In the genomic region with DNA sequence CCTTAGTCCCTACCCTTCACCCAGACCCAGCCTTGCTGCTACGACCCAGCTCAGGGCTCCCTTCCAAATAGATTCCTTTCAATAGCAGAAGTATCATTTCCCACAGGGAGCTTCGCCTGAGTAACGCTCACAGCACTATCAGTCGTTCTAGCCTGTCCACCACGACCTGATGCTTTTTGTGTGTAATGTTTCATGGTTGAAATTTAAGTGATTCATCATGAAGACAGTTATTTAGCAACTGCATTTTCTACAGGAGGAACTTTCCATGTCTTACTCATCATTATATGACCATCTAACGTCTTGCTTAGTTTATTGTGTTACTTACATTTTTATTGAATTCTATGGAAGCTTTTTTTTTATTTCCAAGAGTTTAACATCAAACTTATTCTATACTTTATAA, we compare ENCODE assay signal across 25 mouse cellular contexts.
"Had no signal": no experiment of that assay in that cellular context is flagged by ENCODE, and none has a peak within 500 bp of the region (broad histone marks: within the 10 kb centered on the region; RNA-seq: fewer than 3 reads in every experiment).

No protein-coding gene starts in this region.

- H3K27ac ChIP-seq: heart, adult 2 months; hindbrain, embryonic 10.5 days; hindbrain, embryonic 12.5 days; hindbrain, embryonic 14.5 days; hindbrain, postnatal 0 days; kidney, embryonic 15.5 days; kidney, postnatal 0 days; left cerebral cortex, adult 2 months; limb, embryonic 10.5 days; limb, embryonic 12.5 days; liver, embryonic 13.5 days; liver, embryonic 15.5 days had no signal

- H3K27me3 ChIP-seq: heart, embryonic 12.5 days; hindbrain, embryonic 12.5 days; kidney, embryonic 15.5 days; liver, embryonic 13.5 days; liver, embryonic 15.5 days had no signal

- H3K36me3 ChIP-seq: heart, embryonic 12.5 days; hindbrain, embryonic 10.5 days; hindbrain, embryonic 12.5 days; kidney, embryonic 15.5 days; limb, embryonic 10.5 days; limb, embryonic 12.5 days; liver, embryonic 13.5 days; liver, embryonic 15.5 days had no signal

- H3K4me1 ChIP-seq: hindbrain, embryonic 10.5 days; hindbrain, embryonic 12.5 days; kidney, embryonic 15.5 days; liver, embryonic 13.5 days; liver, embryonic 15.5 days had no signal

- H3K4me3 ChIP-seq: heart, adult 2 months; heart, embryonic 12.5 days; hindbrain, embryonic 10.5 days; hindbrain, embryonic 12.5 days; kidney, embryonic 15.5 days; left cerebral cortex, adult 2 months; limb, embryonic 10.5 days; limb, embryonic 12.5 days; liver, embryonic 13.5 days; liver, embryonic 15.5 days had no signal

- DNase-seq: gastrocnemius, postnatal 14 days; gastrocnemius, postnatal 36 days; heart, adult 11 months; heart, adult 2 months; heart, postnatal 10 days; heart, postnatal 4 days; kidney, adult 18-20 months; kidney, adult 9 months; kidney, postnatal 14 days; kidney, postnatal 36 days; layer of hippocampus, adult 9-11 months; liver; liver, embryonic 13.5 days; liver, postnatal 0 days had no signal
